8 mouse cellular contexts compared by ENCODE assay signal in genomic region chr3:101493937-101494459, GRCm38 (mm10).
A peak's percentile ranks its signal among the peaks of the same experiment; 100 is the strongest.
DNase-seq lines count a peak whose midpoint lies in the region; ATAC-seq and TF ChIP-seq lines count a peak whose summit lies in the region.

No protein-coding gene starts in this region.

- no peak overlapping the region for H3K9ac ChIP-seq in embryonic facial prominence, embryonic 12.5 days
- H3K9ac ChIP-seq in midbrain, embryonic 16.5 days (ENCODE audit: low read depth, low read length): no peak overlapping the region

- no peaks in the 10 kb centered on the region for H3K27me3 ChIP-seq in embryonic facial prominence, embryonic 12.5 days
- H3K27me3 ChIP-seq in limb, embryonic 10.5 days (ENCODE audit: low read depth, poor library complexity, severe bottlenecking): no peaks in the 10 kb centered on the region
- no peaks in the 10 kb centered on the region for H3K27me3 ChIP-seq in midbrain, embryonic 16.5 days (ENCODE audit: control insufficient read depth, insufficient read depth, low read depth, low read length)
- H3K27me3 ChIP-seq in spleen, adult 2 months (ENCODE audit: control insufficient read depth, insufficient read depth, low read length): no peaks in the 10 kb centered on the region

- ATAC-seq in embryonic facial prominence, embryonic 12.5 days (ENCODE audit: insufficient number of reproducible peaks, insufficient read depth, low FRiP score, low TSS enrichment): peak; percentile 73
- peak; percentile 87 for ATAC-seq in midbrain, embryonic 16.5 days

- H3K9me3 ChIP-seq in embryonic facial prominence, embryonic 12.5 days: no peaks in the 10 kb centered on the region
- H3K9me3 ChIP-seq in limb, embryonic 10.5 days (replicated peaks): no peaks in the 10 kb centered on the region
- H3K9me3 ChIP-seq in midbrain, embryonic 16.5 days (replicated peaks; ENCODE audit: control insufficient read depth, low read length, poor library complexity, severe bottlenecking): no peaks in the 10 kb centered on the region

- H3K36me3 ChIP-seq in embryonic facial prominence, embryonic 12.5 days: no peaks in the 10 kb centered on the region
- no peaks in the 10 kb centered on the region for H3K36me3 ChIP-seq in limb, embryonic 10.5 days
- H3K36me3 ChIP-seq in midbrain, embryonic 16.5 days (ENCODE audit: control insufficient read depth, insufficient read depth, low read length): no peaks in the 10 kb centered on the region
- no peaks in the 10 kb centered on the region for H3K36me3 ChIP-seq in spleen, adult 2 months (ENCODE audit: control insufficient read depth, insufficient read depth, low read length)

- H3K4me1 ChIP-seq in embryonic facial prominence, embryonic 12.5 days: 0 out of 2 replicates have a peak, but pooled peaks cover 9% of the 10 kb centered on the region
- H3K4me1 ChIP-seq in limb, embryonic 10.5 days: peaks cover 4% of the 10 kb centered on the region
- peaks cover 2% of the 10 kb centered on the region; the same call in 1 of the 2 replicates for H3K4me1 ChIP-seq in midbrain, embryonic 16.5 days (ENCODE audit: control insufficient read depth, insufficient read depth, low read length)
- H3K4me1 ChIP-seq in spleen, adult 2 months (ENCODE audit: control insufficient read depth, insufficient read depth, insufficient read length): peaks cover 3% of the 10 kb centered on the region; the same call in 1 of the 2 replicates

- peak; percentile 86; the same call in 1 of the 2 replicates for TF ChIP-seq CTCF in spleen, adult 2 months (IDR thresholded peaks at IDR 0.05; ENCODE audit: extremely low read depth, insufficient read depth, insufficient read length, insufficient replicate concordance)

- H3K4me2 ChIP-seq in embryonic facial prominence, embryonic 12.5 days (replicated peaks): no peak overlapping the region
- H3K4me2 ChIP-seq in midbrain, embryonic 16.5 days (ENCODE audit: low read length): no peak overlapping the region

- peak; percentile 96 for DNase-seq in 3T3-L1 (ENCODE audit: low read depth, low spot score)
- peak; percentile 77 for DNase-seq in adrenal gland, postnatal 25 days
- DNase-seq in heart, adult 18-20 months: peak; percentile 83 to 95
- DNase-seq in kidney, adult 18-20 months: peak; percentile 90
- DNase-seq in limb, embryonic 10.5 days (ENCODE audit: low spot score): peak; percentile 90
- DNase-seq in spleen, adult 2 months (ENCODE audit: low read depth in 1 of 2, low spot score in 2 of 2): peak; percentile 59 to 72

- no peak overlapping the region for H3K27ac ChIP-seq in embryonic facial prominence, embryonic 12.5 days
- no peak overlapping the region for H3K27ac ChIP-seq in limb, embryonic 10.5 days
- H3K27ac ChIP-seq in midbrain, embryonic 16.5 days (ENCODE audit: low read length): no peak overlapping the region
- no peak overlapping the region for H3K27ac ChIP-seq in spleen, adult 2 months (ENCODE audit: insufficient read depth, low read length)

- TF ChIP-seq POLR2A in spleen, adult 2 months (IDR thresholded peaks at IDR 0.05; ENCODE audit: low read depth, low read length): no peak

- no peak overlapping the region for H3K4me3 ChIP-seq in embryonic facial prominence, embryonic 12.5 days
- no peak overlapping the region for H3K4me3 ChIP-seq in limb, embryonic 10.5 days
- no peak overlapping the region for H3K4me3 ChIP-seq in midbrain, embryonic 16.5 days (ENCODE audit: low read depth, low read length)
- H3K4me3 ChIP-seq in spleen, adult 2 months (ENCODE audit: extremely low read depth, insufficient read depth, insufficient read length): no peak overlapping the region

- 43% methylated on average over 10 of the region's 10 CpGs for WGBS in embryonic facial prominence, embryonic 12.5 days
- WGBS in limb, embryonic 10.5 days: 50% methylated on average over 10 of the region's 10 CpGs
- 46% methylated on average over 10 of the region's 10 CpGs for WGBS in midbrain, embryonic 16.5 days
- 13% methylated on average over 10 of the region's 10 CpGs for WGBS in spleen, adult 2 months
